Mouse (Mus musculus) lung, adult 18-20 months (tissue): Measurements from ENCODE around the gene Mast3.

Experiments used
- DNase-seq, 2 experiments: peaks; one replicate each; pipeline ENCODE4 v3.0.0; 2022; ENCODE audit warnings: mixed read lengths in 2 of 2

Mast3 gene

GRCm38 (mm10) chr8:70804481-70805206 is at the start of gene Mast3:
Gene Mast3 (minus strand): TSS chr8:70805054.
- peak; percentile 90 to 93 for DNase-seq

- no peak for DNase-seq
These were observed 49.0 kb upstream of the Mast3 start for GRCm38 (mm10) chr8:70853863-70854262.

GRCm38 (mm10) chr8:70852595-70853231 is 47.9 kb upstream of the Mast3 start:
- no peak for DNase-seq

DNA sequence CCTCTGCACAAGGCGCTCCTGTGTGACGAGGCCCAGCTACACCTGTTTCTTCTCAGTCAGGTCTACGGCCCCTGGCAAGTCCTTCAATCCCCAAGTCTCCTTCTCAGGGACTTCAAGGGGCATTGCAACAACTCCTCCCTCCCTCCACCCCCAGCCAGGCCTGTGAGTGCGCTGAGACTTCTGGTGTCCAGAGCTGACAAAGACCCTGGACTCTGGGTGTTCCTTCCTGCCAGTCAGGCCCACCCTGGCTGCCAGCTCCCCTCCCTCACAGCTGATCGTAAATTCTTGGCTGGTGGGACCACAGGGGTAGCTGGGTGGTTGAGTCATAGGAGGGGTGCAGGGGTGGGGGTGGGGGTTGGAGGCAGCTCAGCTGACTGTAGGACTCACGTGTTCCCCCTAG is 47.0 kb upstream of the Mast3 start:
- DNase-seq: no peak

GRCm38 (mm10) chr8:70850947-70851346 is 46.1 kb upstream of the Mast3 start:
- DNase-seq: no peak

DNA sequence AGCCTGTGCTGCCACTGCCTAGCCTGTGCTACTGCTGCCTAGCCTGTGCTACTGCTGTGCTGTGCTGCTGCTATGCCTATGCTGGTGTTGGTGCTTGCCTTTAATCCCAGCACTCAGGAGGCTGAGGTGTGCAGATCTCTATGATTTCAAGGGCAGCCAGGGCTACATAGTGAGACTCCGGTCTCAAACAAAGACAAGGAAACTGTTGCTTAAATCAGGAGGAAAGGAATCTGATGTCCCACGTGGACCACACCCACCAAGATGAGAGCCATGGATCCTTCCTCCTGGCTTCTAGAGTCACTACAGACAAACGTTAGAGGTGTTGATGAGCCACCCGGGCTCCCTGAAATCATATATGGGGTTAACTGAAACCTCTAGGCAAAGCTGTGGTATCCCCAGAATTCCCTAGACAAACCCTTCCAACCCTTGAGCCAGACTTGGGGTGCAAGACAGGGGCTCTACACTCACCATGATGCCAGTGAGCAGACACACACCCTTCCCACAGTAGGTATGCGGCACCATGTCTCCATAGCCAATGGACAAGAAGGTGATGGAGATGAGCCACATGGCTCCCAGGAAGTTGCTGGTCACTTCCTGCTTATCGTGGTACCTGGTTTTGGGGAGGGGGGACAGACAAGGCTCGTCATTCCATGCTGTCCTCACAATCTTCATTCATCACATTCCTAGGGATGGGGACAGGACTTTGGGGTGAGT is 45.4 kb upstream of the Mast3 start:
- DNase-seq: no peak

GRCm38 (mm10) chr8:70849333-70849990 is 44.6 kb upstream of the Mast3 start:
- no peak for DNase-seq

GRCm38 (mm10) chr8:70846371-70847154 is 41.7 kb upstream of the Mast3 start:
- no peak for DNase-seq

- DNase-seq: no peak
These were observed 40.3 kb upstream of the Mast3 start for GRCm38 (mm10) chr8:70845108-70845507.

GRCm38 (mm10) chr8:70844523-70844922 is 39.7 kb upstream of the Mast3 start:
- DNase-seq: peak; percentile 84 to 88

DNA sequence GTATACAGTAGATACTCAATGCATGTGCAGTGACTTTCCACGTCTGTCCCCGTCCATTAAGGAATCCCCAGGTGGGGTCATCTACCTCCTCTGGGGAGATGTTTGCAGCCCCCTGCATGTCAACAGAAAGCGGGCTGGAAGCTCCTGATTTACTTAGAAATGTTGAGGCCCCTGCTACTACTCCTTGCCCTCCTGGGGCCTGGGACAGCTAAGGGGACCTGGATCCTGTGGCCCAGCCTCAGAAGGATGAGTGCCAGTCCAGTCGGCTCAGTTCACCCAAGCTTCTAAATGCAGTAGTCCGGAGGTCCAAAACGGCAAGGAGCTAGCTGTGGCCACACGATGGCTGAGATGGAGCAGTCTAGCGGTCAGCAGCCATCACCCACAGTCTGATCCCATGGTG is 39.1 kb upstream of the Mast3 start:
- DNase-seq: no peak

- DNase-seq: no peak
These were observed 38.4 kb upstream of the Mast3 start for GRCm38 (mm10) chr8:70843214-70843773.

DNA sequence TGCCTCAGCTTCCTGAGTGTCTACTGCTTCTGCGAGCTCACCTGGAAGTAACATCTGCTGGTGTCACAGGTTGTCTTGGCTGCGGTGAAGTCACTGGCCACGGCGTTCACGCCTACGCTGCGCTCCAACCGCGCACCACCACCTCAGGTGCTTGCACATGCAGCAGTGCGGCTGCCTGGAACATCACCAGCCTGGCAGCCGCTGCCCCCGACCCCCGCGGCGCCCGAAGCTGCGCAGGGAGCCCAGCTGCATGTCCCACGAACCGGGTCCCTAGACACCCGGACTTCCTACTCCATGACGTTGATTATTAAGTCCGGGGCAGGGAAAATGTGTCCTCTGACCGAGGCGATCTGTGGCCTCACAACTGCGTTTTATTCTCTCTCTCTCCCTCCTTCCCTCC is 37.6 kb upstream of the Mast3 start:
- DNase-seq: no peak

- peak; percentile 87 to 90 for DNase-seq
These were observed 36.6 kb upstream of the Mast3 start for GRCm38 (mm10) chr8:70841147-70842072.

DNA sequence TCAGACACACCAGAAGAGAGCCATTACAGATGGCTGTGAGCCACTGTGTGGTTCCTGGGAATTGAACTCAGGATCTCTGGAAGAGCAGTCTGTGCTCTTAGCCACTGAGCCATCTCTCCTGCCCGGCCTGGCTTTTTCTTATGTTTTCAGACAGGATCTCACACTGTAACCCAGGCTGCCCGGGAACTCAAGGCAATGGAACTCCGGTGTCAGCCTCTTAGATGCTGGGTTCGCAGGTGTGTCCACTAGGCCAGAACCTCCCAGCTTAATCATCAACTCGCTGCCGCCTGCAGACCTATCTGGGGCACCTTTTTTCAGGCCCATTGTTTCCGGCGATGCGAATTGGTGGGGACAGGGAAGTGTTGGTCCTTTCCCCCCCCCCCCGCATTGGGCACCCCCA is 35.7 kb upstream of the Mast3 start:
- no peak for DNase-seq

DNA sequence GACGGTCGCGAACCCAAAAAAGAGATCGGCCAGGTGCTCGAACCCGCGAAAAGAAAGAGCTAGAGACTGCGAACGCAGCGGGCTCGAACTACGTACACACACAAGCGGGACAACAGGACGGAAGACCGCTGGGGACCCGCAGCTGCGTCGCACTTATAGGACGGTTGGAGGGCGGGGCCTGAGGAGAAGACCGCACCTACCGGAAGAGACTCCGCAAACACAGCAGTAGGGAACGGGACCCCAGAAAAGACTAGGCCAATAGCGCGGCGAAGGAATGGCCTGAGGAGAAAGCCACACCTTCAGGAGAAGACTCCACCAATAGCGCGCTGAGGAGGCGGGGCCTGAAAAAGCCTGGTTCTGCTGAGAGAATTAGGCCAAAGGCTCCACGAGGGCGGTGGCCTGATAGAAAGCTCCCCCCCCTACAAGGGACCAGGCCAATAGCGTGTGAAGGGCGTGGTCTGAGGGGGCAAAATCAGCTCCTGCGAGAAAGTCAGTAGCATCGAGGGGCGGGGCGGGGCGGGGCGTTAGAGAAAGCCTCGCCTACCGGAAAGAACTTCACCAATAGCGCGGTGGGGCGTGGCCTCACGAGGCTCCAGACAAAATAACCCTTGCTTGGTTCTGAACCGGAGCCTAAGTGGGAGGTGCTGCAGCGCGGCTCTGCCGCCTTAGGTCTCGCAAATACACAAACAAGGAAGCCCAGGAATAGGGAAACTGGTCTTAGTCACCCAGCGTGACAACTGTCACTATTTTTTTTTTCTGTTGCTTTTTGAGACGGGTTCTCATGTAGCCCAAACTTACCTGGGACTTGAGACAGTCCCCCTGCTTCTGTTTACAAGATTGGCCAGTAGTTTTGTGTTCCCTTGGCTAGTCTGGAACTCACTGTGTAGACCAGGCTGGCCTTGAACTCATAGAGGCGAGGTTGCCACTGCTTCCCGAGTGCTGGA is 34.8 kb upstream of the Mast3 start, which contains the start of gene Arrdc2:
Arrdc2 (minus strand) TSS at position 313 of the 944 bp plus-strand sequence.
- peak; percentile 100 for DNase-seq

GRCm38 (mm10) chr8:70838654-70839407 is 34.0 kb upstream of the Mast3 start:
- DNase-seq: peak in 1 of 2 experiments; percentile 32

DNA sequence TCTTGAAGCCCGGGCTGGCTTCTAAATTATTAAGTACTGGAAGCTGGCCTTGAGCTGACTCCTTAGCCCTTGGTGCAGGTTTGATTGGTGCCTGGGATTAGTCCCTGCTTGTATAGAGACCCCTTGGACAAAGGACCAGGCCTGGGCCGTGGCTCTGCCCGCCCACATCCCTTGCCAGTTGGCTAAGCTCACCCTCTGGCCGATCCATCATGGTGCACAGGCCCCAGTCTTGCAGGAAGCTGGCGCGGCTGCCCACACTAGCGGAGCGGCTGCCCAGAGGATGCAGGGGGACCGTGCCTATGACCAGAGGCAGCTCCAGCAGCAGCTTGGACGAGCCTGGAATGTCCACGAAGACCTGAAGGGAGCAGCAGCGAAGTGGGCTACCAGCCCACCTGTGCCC is 31.8 kb upstream of the Mast3 start:
- no peak for DNase-seq

GRCm38 (mm10) chr8:70834071-70834470 is 29.2 kb upstream of the Mast3 start:
- DNase-seq: no peak
